Mouse (Mus musculus) brain, embryonic 14.5 days (tissue): ENCODE results near the gene Ugt1a2.

Source experiments
- CTCF ChIP-seq: fragments of 200-500 bp; IDR thresholded peaks from 2 replicates; pipeline ENCODE4 v1.5.1; 2012; ENCODE audit warnings: inconsistent platforms, mild to moderate bottlenecking, moderate library complexity, borderline replicate concordance; ENCODE audit not compliant: insufficient read depth, insufficient read length; ENCODE audit errors: extremely low read depth
- POLR2A ChIP-seq: fragments of 200-500 bp; IDR thresholded peaks from 2 replicates; pipeline ENCODE4 v1.6.1; 2012; ENCODE audit warnings: mild to moderate bottlenecking, inconsistent platforms, borderline replicate concordance; ENCODE audit not compliant: poor library complexity, insufficient read depth, insufficient read length, severe bottlenecking; ENCODE audit errors: extremely low read depth

GRCm38 (mm10) chr1:88215466-88216380 lies 15.3 kb downstream of the Ugt1a2 start:
- TF ChIP-seq CTCF (no peak), POLR2A (no peak)
